Mouse (Mus musculus): Measurements from ENCODE around the gene Aars2. TPM values are rescaled to one million over a fixed set of nuclear protein-coding genes. Genes with fewer than 3 reads are reported as not detected.
A peak's percentile ranks its signal among the peaks of the same experiment; 100 is the strongest.

The Aars2 gene
- total and polyA plus RNA-seq, 3 experiments = 12.4 to 23.1 (median 17.5) TPM

DNA sequence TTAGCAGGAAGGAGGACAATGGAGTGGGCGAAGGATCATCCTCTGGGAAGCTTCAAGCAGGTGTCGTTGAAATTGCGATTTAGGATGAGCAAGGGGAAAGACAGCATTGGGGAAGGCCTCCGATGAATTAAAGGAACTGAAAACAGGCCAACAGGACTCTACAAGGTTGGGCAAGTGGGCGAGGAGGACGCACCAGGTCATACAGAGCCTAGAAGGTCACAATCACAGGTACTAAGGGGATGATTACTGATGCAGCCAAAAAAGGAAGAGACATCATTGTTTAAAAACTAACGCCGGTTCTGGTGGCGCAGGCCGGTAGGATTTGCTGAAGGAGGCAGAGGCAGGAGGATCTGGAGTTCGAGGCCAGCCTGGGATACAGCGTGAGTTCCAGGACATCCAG is 56.6 kb downstream of the Aars2 start (continued):
- TF ChIP-seq MYC (IDR thresholded peaks at IDR 0.05; ENCODE audit: low read depth, low read length) (no peak), MEF2A (IDR thresholded peaks at IDR 0.05; ENCODE audit: borderline replicate concordance, low read depth, low read length) (no peak), MXI1 (IDR thresholded peaks at IDR 0.05; ENCODE audit: low read depth, low read length) (no peak), TBP (conservative IDR thresholded peaks at IDR 0.05; ENCODE audit: low read depth, low read length) (no peak), MAZ (IDR thresholded peaks at IDR 0.05; ENCODE audit: low read depth, low read length) (no peak), POLR2AphosphoS2 (IDR thresholded peaks at IDR 0.05; ENCODE audit: low read depth, low read length) (peak; percentile 37; the same call in 1 of the 2 replicates), ZKSCAN1 (IDR thresholded peaks at IDR 0.05; ENCODE audit: borderline replicate concordance, low read depth, low read length) (no peak), HCFC1 (IDR thresholded peaks at IDR 0.05; ENCODE audit: low read depth, low read length) (no peak), SMC3 (IDR thresholded peaks at IDR 0.05; ENCODE audit: low read depth, low read length) (no peak), UBTF (IDR thresholded peaks at IDR 0.05; ENCODE audit: low read depth, low read length) (no peak)

DNA sequence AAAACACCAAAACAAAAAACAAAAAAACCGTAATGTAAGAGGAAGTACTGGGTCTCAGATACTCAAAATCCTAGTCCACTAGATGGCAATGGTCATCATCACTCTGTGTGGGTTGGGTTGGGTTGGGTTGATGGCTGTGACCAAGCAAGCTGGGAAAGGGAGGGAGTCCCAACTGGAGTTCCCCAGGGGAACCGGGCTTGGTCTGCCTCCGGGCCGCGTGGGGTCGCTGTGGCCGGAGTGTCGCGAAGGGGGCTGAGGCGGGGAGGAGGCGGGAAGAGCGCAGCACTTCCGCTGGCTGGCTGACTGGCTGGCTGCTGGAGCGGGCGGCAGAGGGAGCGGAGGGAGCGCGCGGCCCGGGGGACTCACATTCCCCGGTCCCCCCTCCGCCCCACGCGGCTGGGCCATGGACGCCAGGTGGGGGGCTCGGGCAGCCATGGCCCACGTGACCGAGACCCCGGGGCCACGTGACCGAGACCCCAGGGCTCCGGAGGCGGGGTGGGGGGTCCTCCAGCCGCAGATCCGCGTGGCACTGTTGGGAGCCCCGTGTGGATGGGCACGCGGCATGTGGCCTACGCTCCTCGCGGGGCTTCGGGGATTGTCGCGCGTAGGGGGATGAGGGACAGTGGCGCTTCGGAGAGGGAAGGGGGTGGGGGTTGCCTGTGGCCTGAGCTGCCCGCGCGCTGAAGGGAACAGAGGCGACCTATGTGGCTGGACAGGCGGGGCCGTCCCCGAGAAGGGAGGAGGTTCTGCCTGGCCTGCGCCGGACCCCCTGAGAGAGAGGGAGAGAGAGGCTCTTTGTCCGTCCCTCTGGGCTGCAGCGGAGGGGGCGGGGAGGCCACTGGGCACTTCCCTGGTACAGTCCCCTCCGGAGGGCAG is 57.3 kb downstream of the Aars2 start, which contains the start of gene Slc35b2:
Gene Slc35b2, plus strand, starts transcription at position 220 of the 876 bp plus-strand sequence.
- peak within 1 kb of the TSS; percentile 89 for H3K9ac ChIP-seq (ENCODE audit: insufficient read depth, low read depth)
- H3K79me2 ChIP-seq (replicated peaks; ENCODE audit: control insufficient read depth, extremely low read depth, insufficient read depth, poor library complexity, severe bottlenecking) = peaks cover 33% of the 10 kb centered on the region
- H3K4me3 ChIP-seq (replicated peaks in 1 of 3; ENCODE audit: low read depth in 2 of 3, low read length in 2 of 3, poor library complexity in 1 of 3) = peak within 1 kb of the TSS; percentile 75 to 87 (median 80)
- peak; percentile 85 for DNase-seq (ENCODE audit: extremely low read depth)
- peaks cover 39 to 67% of the 10 kb centered on the region in 2 experiments for H3K4me1 ChIP-seq (ENCODE audit: control insufficient read depth in 1 of 2, insufficient read depth in 2 of 2)
- H3K9me3 ChIP-seq (replicated peaks; ENCODE audit: low read length) = no peaks in the 10 kb centered on the region
- in situ Hi-C loops (cut with MboI; ENCODE audit: low pct_ligation_motif_present, low pct_unique_long_range_greater_than_20kb, low sequenced_read_pairs) (no loop called here), dilution Hi-C loops (cut with MboI; ENCODE audit: extremely low pct_ligation_motif_present, extremely low pct_unique_long_range_greater_than_20kb, low sequenced_read_pairs) (no loop called here)
- H3K27me3 ChIP-seq (replicated peaks) = no peaks in the 10 kb centered on the region
- H3K27ac ChIP-seq (ENCODE audit: insufficient read depth, low read depth) = peak within 1 kb of the TSS; percentile 98
- peak within 1 kb of the TSS; percentile 83 for H3K4me2 ChIP-seq (ENCODE audit: insufficient read depth, low read depth, poor library complexity, severe bottlenecking)
- H3K36me3 ChIP-seq (replicated peaks in 1 of 2; ENCODE audit: control insufficient read depth in 1 of 2, insufficient read depth in 1 of 2, low read length in 1 of 2) = peaks cover 57 to 73% of the 10 kb centered on the region in 2 experiments
- TF ChIP-seq UBTF (IDR thresholded peaks at IDR 0.05; ENCODE audit: low read depth, low read length) = peak; percentile 90
- TF ChIP-seq ZKSCAN1 (IDR thresholded peaks at IDR 0.05; ENCODE audit: borderline replicate concordance, low read depth, low read length) = no peak
- peak; percentile 93 for TF ChIP-seq USF1 (IDR thresholded peaks at IDR 0.05; ENCODE audit: low read depth, low read length)
- TF ChIP-seq BHLHE40 (IDR thresholded peaks at IDR 0.05; ENCODE audit: low read depth, low read length) = peak; percentile 96
- TF ChIP-seq SIN3A (IDR thresholded peaks at IDR 0.05; ENCODE audit: low read length) = peak; percentile 76
- peak; percentile 75 for TF ChIP-seq POLR2A (IDR thresholded peaks at IDR 0.05; ENCODE audit: low read depth, low read length)
- 0 out of 2 replicates have a peak, but pooled peaks have one; percentile 31 for TF ChIP-seq MAFK (IDR thresholded peaks at IDR 0.05; ENCODE audit: insufficient replicate concordance, low read length)
- TF ChIP-seq RAD21 (IDR thresholded peaks at IDR 0.05; ENCODE audit: low read depth, low read length) = peak; percentile 15
- TF ChIP-seq GABPA (IDR thresholded peaks at IDR 0.05; ENCODE audit: insufficient replicate concordance, low read depth, low read length) = peak; percentile 65; the same call in 1 of the 2 replicates
- TF ChIP-seq MAZ (IDR thresholded peaks at IDR 0.05; ENCODE audit: low read depth, low read length) = peak; percentile 95
- TF ChIP-seq CTCF (conservative IDR thresholded peaks at IDR 0.05 in 1 of 2, IDR thresholded peaks at IDR 0.05 in 1 of 2; ENCODE audit: low read depth in 2 of 2, low read length in 2 of 2) = peak in 1 of 2 experiments; percentile 85; a peak in 2 of 4 replicates
- peak; percentile 58; the same call in 1 of the 2 replicates for TF ChIP-seq NELFE (IDR thresholded peaks at IDR 0.05; ENCODE audit: low read depth, low read length)
- peak; percentile 76 for TF ChIP-seq MAX (IDR thresholded peaks at IDR 0.05; ENCODE audit: low read length)
- TF ChIP-seq JUND (conservative IDR thresholded peaks at IDR 0.05; ENCODE audit: low read depth, low read length) = no peak
- peak; percentile 68 for TF ChIP-seq CHD2 (IDR thresholded peaks at IDR 0.05; ENCODE audit: low read length)
- TF ChIP-seq ETS1 (conservative IDR thresholded peaks at IDR 0.05; ENCODE audit: low read depth, low read length) = no peak; the same call in 1 of the 2 replicates
- TF ChIP-seq TCF12 (IDR thresholded peaks at IDR 0.05; ENCODE audit: low read depth, low read length) = peak; percentile 75
- no peak for TF ChIP-seq ZC3H11A (IDR thresholded peaks at IDR 0.05; ENCODE audit: low read depth, low read length)
- TF ChIP-seq ELF1 (IDR thresholded peaks at IDR 0.05; ENCODE audit: low read depth, low read length) = peak; percentile 87
- TF ChIP-seq ZNF384 (IDR thresholded peaks at IDR 0.05; ENCODE audit: low read depth, low read length) = peak; percentile 90
- TF ChIP-seq E2F4 (IDR thresholded peaks at IDR 0.05; ENCODE audit: insufficient replicate concordance, low read depth, low read length) = 0 out of 2 replicates have a peak, but pooled peaks have one; percentile 48
- peak; percentile 78 for TF ChIP-seq RCOR1 (conservative IDR thresholded peaks at IDR 0.05; ENCODE audit: low read depth, low read length)
- TF ChIP-seq SMC3 (IDR thresholded peaks at IDR 0.05; ENCODE audit: low read depth, low read length) = peak; percentile 49
- peak; percentile 94 for TF ChIP-seq POLR2AphosphoS2 (IDR thresholded peaks at IDR 0.05; ENCODE audit: low read depth, low read length)
- peak; percentile 81 for TF ChIP-seq HCFC1 (IDR thresholded peaks at IDR 0.05; ENCODE audit: low read depth, low read length)
- TF ChIP-seq KAT2A (IDR thresholded peaks at IDR 0.05; ENCODE audit: insufficient replicate concordance, low read length) = peak; percentile 74; the same call in 1 of the 2 replicates
- TF ChIP-seq IRF4 (IDR thresholded peaks at IDR 0.05; ENCODE audit: low read depth, low read length) = peak; percentile 55; the same call in 1 of the 2 replicates
- no peak; the same call in 1 of the 2 replicates for TF ChIP-seq CHD1 (IDR thresholded peaks at IDR 0.05; ENCODE audit: low read depth, low read length)
- TF ChIP-seq MEF2A (IDR thresholded peaks at IDR 0.05; ENCODE audit: borderline replicate concordance, low read depth, low read length) = peak; percentile 83
- 0 out of 2 replicates have a peak, but pooled peaks have one; percentile 7 for TF ChIP-seq TBP (conservative IDR thresholded peaks at IDR 0.05; ENCODE audit: low read depth, low read length)
- peak; percentile 90 for TF ChIP-seq ZMIZ1 (IDR thresholded peaks at IDR 0.05; ENCODE audit: low read depth, low read length)
